Mouse (Mus musculus) adrenal gland, postnatal 4 days (tissue): ENCODE data around the gene Tns3. TPM values are rescaled to one million over a fixed set of nuclear protein-coding genes. Genes with fewer than 3 reads are reported as not detected.

Experiments used
- DNase-seq, 2 experiments: peaks; one replicate each; pipeline ENCODE4 v3.0.0; 2021 to 2022; ENCODE audit warnings: low spot score in 2 of 2, mixed read lengths in 2 of 2
- total RNA-seq, 2 experiments: library from RNA; stranded (reverse); gene quantifications; 2 replicates each; pipeline ENCODE4 v1.2.3; 2021

The Tns3 gene
- total RNA-seq, 2 experiments from 2014 or later, result 67.7 to 81.2 TPM

DNA sequence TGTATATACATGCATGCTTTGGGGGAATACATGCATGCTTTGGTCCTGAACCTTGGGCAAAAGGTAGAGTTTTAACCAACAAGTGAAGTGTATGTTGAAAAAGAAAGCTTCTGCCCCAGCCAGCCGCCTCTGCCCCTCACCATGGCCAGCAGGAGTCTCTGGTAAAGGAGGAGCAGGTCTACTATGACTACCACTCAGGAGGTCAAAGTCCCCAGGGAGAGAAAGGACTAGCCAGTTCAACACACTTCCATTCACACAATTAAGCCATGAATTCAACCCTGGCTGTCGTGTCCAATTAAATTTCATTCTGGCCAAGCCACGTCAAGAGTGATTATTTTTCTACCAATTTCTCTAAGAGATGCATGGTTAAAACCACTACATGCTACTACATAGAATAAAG is 81.2 kb downstream of the Tns3 start:
- DNase-seq, result no peak

GRCm38 (mm10) chr11:8582101-8582920 is 82.0 kb downstream of the Tns3 start:
- DNase-seq, result no peak

- no peak for DNase-seq
These were observed 84.5 kb downstream of the Tns3 start for GRCm38 (mm10) chr11:8579789-8580188.

- no peak for DNase-seq
These were observed 88.8 kb downstream of the Tns3 start for GRCm38 (mm10) chr11:8575217-8576180.

DNA sequence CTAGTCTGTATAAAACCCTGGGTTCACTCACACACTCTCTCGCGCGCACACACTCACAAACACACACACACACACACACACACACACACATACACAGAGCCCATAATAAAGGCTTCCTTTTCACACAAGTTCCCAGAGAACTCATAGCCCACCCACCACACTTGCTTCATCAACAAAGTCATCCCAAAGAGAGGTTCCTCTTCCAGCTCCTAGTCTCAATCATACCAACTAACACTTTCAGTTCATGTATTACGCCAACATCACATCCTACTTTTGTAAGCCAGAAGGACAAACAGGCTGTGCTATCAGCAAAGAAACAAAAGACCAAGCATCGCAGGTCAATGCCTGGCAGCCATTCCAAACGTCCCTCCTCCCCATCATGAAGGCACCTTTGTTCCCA is 89.8 kb downstream of the Tns3 start:
- DNase-seq, result no peak

DNA sequence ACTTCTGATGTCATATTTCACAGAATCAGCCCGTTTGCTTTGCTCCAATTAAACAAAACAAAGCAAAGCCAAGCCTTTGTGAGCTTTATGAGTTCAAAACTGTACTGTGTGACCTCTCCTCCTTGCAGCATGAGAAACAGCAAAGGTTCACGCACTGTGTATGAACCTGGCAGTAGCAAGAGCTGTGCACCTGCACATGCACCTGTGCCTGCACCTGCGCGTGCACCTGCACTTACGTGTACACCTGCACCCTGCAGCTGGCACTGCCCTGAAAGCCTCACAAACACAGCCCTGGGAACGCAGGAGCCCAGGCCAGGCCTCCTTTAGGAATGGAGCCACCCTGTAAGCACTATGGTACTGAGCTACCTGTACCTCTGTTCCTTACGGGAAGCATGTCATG is 91.6 kb downstream of the Tns3 start:
- DNase-seq, result no peak

DNA sequence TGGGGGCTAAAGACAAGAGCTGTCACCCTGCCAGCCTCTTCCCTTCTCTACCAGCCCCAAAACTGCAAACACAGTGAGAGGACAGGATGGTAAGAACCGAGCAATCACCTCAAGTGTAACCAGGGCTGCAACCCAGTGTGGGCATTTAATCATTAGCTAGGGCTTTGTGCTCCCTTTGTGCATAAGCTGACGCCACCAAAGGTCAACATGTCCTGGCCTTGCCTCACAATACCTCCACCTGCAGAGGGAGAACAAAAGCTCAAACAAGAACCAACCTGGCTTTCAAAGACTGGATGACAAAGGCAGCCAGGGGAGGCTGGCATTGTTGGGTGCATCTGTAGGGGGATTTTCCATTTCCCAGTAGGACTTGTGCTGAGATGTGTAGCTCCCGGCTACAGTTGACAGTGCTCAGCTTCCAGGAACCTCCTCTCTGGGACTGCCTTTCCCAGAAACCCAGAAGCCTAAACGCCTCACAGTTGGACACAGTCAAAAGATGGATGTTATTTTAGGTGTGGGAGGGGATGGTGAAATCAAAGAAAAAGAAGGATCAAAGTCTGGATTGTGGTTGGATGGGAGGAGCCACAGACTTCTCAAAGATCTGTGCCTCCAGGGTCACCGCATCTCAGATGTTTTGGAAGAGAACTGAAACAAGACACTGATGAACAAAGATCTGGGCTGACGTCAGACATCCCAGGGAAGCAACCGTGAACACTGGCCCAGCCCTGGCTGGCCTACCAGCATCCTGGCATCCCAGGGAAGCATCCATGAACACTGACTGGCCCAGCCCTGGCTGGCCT is 94.9 kb downstream of the Tns3 start:
- no peak for DNase-seq

GRCm38 (mm10) chr11:8568829-8569228 is 95.5 kb downstream of the Tns3 start:
- no peak for DNase-seq

- DNase-seq, result no peak
These were observed 98.0 kb downstream of the Tns3 start for GRCm38 (mm10) chr11:8566250-8566853.

- DNase-seq, result no peak
These were observed 105.5 kb downstream of the Tns3 start for GRCm38 (mm10) chr11:8558761-8559282.

- DNase-seq, result no peak
These were observed 106.1 kb downstream of the Tns3 start for GRCm38 (mm10) chr11:8558258-8558657.

DNA sequence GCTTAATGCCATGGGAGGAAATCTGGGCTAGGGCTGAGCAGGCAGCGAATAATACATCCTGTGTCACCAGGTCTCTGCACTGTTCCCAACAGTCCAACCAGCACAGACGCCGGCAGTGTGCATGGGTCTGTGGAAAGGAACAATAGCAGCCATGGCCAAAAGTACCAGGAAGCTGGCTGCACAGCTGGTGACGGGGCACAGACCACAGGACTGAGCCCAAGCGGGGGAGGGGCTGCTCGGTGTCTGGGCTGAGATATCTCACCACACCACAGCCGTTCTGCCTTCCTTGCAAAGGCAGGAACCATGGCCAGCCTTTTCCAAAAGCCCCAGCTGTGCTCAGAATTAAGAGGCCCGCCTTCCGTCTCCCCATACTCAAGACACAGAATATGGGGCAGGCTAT is 107.3 kb downstream of the Tns3 start:
- no peak for DNase-seq

DNA sequence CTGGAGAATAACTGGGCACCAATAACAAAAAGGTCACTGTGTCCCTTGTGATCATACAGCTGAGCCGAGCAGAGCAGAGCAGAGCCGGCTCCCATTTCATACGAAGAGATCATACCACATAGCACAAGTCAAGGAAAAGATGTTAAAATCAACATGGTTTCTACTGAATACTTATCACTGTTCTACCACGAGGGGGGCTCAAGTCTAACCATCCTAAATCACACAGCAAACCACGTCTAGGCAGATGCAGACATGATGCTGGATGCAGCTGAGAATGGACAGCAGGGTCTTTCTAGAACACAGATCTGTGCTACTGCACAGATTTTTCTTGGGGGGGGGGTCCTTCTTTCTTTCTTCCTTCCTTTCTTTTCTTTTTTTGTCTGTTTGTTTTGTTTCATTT is 112.6 kb downstream of the Tns3 start:
- no peak for DNase-seq

- DNase-seq, result no peak
These were observed 116.7 kb downstream of the Tns3 start for GRCm38 (mm10) chr11:8547661-8548060.

- no peak for DNase-seq
These were observed 118.5 kb downstream of the Tns3 start for GRCm38 (mm10) chr11:8545798-8546197.

DNA sequence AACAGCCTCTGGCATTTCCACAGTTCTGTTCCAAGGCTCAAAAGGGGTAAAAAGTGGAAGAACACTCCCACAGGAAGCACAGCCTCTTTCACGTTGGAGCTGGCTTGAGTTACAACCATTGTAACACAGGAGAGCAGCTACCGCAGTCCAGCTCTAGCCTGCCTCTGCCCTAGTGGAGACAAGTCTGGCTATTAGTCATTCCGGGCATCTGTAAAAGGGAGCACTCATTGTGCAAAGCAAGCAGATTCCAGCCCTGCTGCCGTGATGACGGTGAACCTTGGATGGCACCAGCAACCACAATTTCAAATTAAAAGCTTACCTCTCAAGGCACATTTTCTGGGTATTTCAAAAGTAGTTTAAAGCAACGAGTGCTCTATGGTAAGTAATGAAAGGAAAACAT is 120.0 kb downstream of the Tns3 start:
- DNase-seq, result no peak

DNA sequence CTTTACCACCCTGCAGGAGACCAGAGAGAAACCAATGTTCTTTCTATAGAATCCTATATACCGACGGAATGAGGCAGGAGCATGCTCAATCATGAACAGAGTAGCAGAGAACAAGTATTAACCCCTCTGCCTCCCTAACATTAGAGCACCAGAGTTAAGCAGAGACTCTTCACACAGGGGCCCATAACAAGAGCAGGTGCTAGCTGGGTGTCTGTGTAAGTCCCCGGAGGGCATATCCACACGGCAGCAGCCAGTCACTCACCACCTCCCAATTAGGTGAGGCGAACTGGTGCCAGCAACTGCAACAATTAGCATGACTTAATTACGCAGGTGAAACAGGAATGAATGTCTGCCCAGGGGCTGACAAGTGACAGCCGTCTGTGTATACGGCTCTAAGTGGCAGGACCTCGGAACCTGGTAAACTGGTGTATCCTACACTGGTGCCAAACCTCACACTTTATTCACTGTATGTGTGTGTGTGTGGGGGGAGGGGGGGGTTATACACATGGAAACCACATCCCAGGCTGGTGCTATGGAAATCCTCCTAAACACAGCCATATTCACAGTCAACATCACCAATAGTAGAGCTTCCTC is 123.0 kb downstream of the Tns3 start:
- DNase-seq, result no peak

- DNase-seq, result no peak
These were observed 124.6 kb downstream of the Tns3 start for GRCm38 (mm10) chr11:8539593-8540265.

- no peak for DNase-seq
These were observed 127.2 kb downstream of the Tns3 start for GRCm38 (mm10) chr11:8537013-8537614.
